Mouse (Mus musculus) heart, postnatal 0 days (tissue): Measurements from ENCODE around the gene Tmem184b. TPM values are rescaled to one million over a fixed set of nuclear protein-coding genes. Genes with fewer than 3 reads are reported as not detected.

Source experiments
- ATAC-seq: fragments of 200-750 bp; cut with Nextera tagmentation; 2 replicates; pipeline ENCODE4 v1.8.0; 2017; ENCODE audit warnings: low read depth, moderate number of reproducible peaks, moderate library complexity; ENCODE audit not compliant: insufficient read depth
- DNase-seq: peaks from one replicate; pipeline ENCODE4 v3.0.0-alpha.2; 2016; ENCODE audit warnings: low spot score
- H3K27ac ChIP-seq: fragments of 300-500 bp; sonication (generic); 2 replicates; pipeline ENCODE4 v1.5.1; 2014; ENCODE audit warnings: low read depth, mild to moderate bottlenecking
- H3K27me3 ChIP-seq: fragments of 300-500 bp; sonication (generic); 2 replicates; pipeline ENCODE4 v1.6.1; 2014; ENCODE audit warnings: low read length, mixed read lengths; ENCODE audit not compliant: control insufficient read depth, insufficient read depth
- H3K36me3 ChIP-seq: fragments of 300-500 bp; sonication (generic); replicated peaks from 2 replicates; pipeline ENCODE4 v1.6.1; 2014; ENCODE audit warnings: low read length, mixed read lengths; ENCODE audit not compliant: control insufficient read depth, insufficient read depth
- H3K4me1 ChIP-seq: fragments of 300-500 bp; sonication (generic); 2 replicates; pipeline ENCODE4 v1.6.1; 2014; ENCODE audit warnings: antibody characterized with exemption; ENCODE audit not compliant: control insufficient read depth, insufficient read depth
- H3K4me2 ChIP-seq: fragments of 300-500 bp; sonication (generic); 2 replicates; pipeline ENCODE4 v1.6.1; 2014; ENCODE audit warnings: low read depth, mild to moderate bottlenecking, low read length, moderate library complexity
- H3K4me3 ChIP-seq: fragments of 300-500 bp; sonication (generic); 2 replicates; pipeline ENCODE4 v1.5.1; 2014; ENCODE audit warnings: low read depth, low read length
- H3K9ac ChIP-seq: fragments of 300-500 bp; sonication (generic); replicated peaks from 2 replicates; pipeline ENCODE4 v1.6.1; 2014; ENCODE audit warnings: low read depth, low read length, mixed read lengths
- H3K9me3 ChIP-seq: fragments of 300-500 bp; sonication (generic); replicated peaks from 2 replicates; pipeline ENCODE4 v1.6.1; 2016; ENCODE audit warnings: low read length; ENCODE audit not compliant: control insufficient read depth
- CTCF ChIP-seq: IDR thresholded peaks from 2 replicates; pipeline ENCODE4 v1.5.1; 2016; ENCODE audit warnings: antibody characterized with exemption, control low read depth, low read depth
- EP300 ChIP-seq: IDR thresholded peaks from 2 replicates; pipeline ENCODE4 v1.6.1; 2016; ENCODE audit warnings: antibody characterized with exemption, low read depth
- WGBS: fragments of 180-500 bp; shearing (Covaris S2); extraction: QIAGEN DNeasy Blood & Tissue Kit; methylation state at CpG from one replicate; pipeline ENCODE4 v1.1.7; 2014; 5-methylcytosine and 5-hydroxymethylcytosine counted together
- polyA plus RNA-seq: library from polyadenylated mRNA; unstranded; fragments of >200 nt; fragmentation: Nextera tagmentation; extraction: Ambion mirVana; gene quantifications from 2 replicates; pipeline ENCODE4 v1.2.1, GENCODE M21; 2015
- total RNA-seq: library from RNA; depleted of rRNA; stranded (reverse); fragments of >200 nt; gene quantifications from 2 replicates; pipeline ENCODE4 v1.2.3, GENCODE M21; 2014; ENCODE audit warnings: low replicate concordance

Gene Tmem184b
- total and polyA plus RNA-seq, 2 experiments from 2014 or later, result 31.8 to 70.6 TPM

DNA sequence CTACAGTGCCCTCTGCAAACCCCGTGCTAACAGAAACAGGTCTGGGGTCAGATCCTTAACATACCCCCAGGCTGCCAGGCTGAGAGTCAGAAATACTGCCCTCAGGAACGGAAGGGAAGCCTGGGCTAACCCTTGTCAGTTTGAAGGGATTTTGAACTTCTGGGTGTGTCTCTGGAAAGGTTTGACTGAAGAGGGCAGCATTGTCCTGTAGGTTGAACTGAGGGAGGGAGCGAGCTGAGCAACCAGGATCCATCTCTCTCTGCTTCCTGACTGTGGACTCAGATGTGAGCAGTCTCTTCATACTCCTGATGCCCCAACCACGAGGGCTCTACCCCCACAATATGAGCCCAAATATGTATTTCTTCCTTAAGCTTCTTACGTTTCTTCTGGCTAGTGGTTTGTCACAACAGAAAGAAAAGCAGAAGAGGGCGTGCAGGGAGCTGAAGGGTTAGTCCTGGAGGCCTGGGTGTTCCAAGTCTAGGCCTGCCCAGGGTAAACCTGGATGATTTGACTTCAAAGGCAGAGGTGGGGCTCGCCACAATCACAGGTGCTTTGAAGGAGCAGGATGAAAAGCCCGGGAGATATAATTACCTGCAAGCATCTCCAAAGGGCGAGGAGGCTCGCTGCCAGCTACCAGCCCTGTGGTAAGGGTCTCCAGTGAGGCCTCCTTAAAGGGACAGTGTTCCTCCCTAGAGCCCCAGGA is 8.1 kb upstream of the Tmem184b start:
- WGBS, result 79% methylated on average over 10 of the region's 10 CpGs
- H3K9me3 ChIP-seq, result no peaks in the 10 kb centered on the region
- no peak overlapping the region for H3K9ac ChIP-seq
- H3K36me3 ChIP-seq, result no peaks in the 10 kb centered on the region
- no peaks in the 10 kb centered on the region for H3K27me3 ChIP-seq
- ATAC-seq (no peak), DNase-seq (no peak)
- no peak overlapping the region for H3K27ac ChIP-seq
- H3K4me3 ChIP-seq, result no peak overlapping the region
- TF ChIP-seq CTCF, result no peak; the same call in 1 of the 2 replicates
- TF ChIP-seq EP300, result no peak
- peaks cover 5% of the 10 kb centered on the region; the same call in 1 of the 2 replicates for H3K4me1 ChIP-seq
- H3K4me2 ChIP-seq, result no peak overlapping the region

DNA sequence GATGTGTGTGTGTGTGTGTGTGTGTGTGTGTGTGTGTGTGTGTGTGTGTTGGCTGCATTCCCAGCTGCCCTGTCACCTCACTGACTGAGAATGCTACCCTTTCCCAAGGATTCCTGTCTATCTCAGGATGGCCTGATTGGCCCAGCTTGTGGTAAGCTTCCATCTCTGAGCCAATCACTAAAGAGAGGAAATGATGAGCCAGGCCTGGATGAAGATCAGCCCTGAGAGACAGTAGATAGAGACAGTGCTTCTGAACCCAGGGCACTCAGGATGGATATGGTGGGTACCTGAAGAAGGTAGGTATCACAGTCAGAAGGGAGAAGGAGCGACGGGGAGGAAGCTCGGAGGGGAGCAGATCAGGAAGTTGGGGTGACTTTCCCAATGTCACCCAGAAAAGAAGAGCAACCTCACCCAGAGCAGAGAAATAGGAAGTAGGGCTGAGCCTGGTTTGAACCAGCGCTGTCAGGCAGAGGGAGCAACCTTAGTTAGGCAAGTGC is 5.8 kb upstream of the Tmem184b start:
- H3K4me1 ChIP-seq, result peaks cover 5% of the 10 kb centered on the region; the same call in 1 of the 2 replicates
- TF ChIP-seq EP300 (no peak), CTCF (no peak)
- ATAC-seq, result peak; percentile 62
- no peaks in the 10 kb centered on the region for H3K27me3 ChIP-seq
- DNase-seq, result no peak
- no peak overlapping the region for H3K4me3 ChIP-seq
- no peaks in the 10 kb centered on the region for H3K9me3 ChIP-seq
- H3K36me3 ChIP-seq, result no peaks in the 10 kb centered on the region
- H3K4me2 ChIP-seq, result no peak overlapping the region
- no peak overlapping the region for H3K9ac ChIP-seq
- peak overlapping the region; percentile 25; the same call in 1 of the 2 replicates for H3K27ac ChIP-seq
- WGBS, result 89% methylated on average over 4 of the region's 4 CpGs

DNA sequence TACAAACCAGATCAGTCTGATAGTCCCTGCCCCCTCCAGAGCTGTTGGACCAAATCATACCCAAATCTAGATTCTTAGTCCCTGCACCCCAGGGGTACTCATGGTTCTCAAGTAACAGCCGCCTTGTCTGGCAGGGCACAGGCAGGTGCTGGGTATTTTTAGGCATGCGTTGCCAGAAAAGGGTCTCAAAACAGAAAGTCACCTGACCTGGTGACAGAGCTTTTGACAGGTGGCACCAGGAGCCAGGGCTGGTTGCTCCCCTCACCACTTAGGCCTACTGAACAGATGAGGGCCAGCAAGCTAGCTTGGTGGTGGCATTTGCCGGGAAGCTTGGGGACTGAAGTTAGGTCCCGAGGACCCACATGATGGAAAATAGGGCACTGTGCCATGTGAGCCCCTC is 3.2 kb upstream of the Tmem184b start:
- no peak for TF ChIP-seq CTCF
- TF ChIP-seq EP300, result no peak
- H3K36me3 ChIP-seq, result no peaks in the 10 kb centered on the region
- H3K4me1 ChIP-seq, result peaks cover 15% of the 10 kb centered on the region
- no peak for DNase-seq
- no peaks in the 10 kb centered on the region for H3K27me3 ChIP-seq
- no peak for ATAC-seq
- WGBS, result 55% methylated on average over 4 of the region's 4 CpGs
- no peak overlapping the region for H3K4me3 ChIP-seq
- H3K9me3 ChIP-seq, result no peaks in the 10 kb centered on the region
- no peak overlapping the region for H3K9ac ChIP-seq
- H3K4me2 ChIP-seq, result no peak overlapping the region
- H3K27ac ChIP-seq, result no peak overlapping the region

DNA sequence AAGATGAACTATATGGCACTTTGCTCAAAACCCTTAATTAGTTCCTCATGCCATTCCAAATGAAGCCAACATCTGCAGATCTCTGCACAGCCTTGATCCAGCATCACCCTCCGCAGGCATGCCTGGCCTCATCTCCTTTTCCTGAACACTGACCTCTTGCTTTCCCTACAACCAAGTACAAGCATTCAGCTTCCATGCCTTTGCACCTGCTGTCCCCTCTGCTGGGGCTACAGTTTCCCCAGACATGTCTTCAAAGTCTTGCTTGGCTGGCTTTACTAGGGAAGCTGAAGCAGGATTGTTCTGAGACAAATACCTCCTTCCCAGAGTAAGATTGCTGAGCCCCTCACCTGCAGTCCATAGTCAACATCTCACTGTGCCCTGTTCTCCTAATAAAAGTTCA is 908 bp upstream of the Tmem184b start:
- Histone ChIP-seq H3K4me1 (peaks cover 37% of the 10 kb centered on the region), H3K9ac (no peak overlapping the region), H3K27ac (no peak overlapping the region), H3K4me3 (no peak overlapping the region), H3K27me3 (no peaks in the 10 kb centered on the region), H3K36me3 (no peaks in the 10 kb centered on the region), H3K9me3 (no peaks in the 10 kb centered on the region), H3K4me2 (no peak overlapping the region)
- ATAC-seq, result no peak
- no peak for TF ChIP-seq EP300
- WGBS, result 54% methylated on average over 1 of the region's 1 CpGs
- DNase-seq, result no peak

DNA sequence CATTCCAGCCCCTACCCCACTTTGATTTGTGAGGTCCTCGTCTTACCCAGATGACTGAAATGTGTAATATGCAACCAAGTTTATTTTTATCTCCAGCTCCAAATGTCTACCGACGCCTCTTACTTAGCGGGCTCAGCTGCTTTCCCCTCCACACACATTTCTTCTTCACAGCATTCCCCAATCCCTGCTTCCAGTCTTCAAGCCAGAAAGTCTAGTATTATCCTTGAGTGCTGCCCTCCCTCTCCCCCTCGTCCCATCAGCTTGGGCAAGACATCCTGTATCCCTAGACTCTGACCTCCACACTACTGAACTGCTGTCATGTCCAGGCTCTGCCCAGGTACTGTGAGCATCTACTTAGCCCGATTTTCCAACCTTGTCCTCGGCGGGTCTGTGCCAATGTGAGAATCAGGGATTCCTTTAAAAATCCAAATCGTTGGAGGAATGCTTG is 418 bp upstream of the Tmem184b start:
- H3K27me3 ChIP-seq, result no peaks in the 10 kb centered on the region
- ATAC-seq (no peak), DNase-seq (no peak)
- H3K9me3 ChIP-seq, result no peaks in the 10 kb centered on the region
- H3K4me3 ChIP-seq, result peak overlapping the region; percentile 95
- no peaks in the 10 kb centered on the region for H3K36me3 ChIP-seq
- no peak for TF ChIP-seq EP300
- TF ChIP-seq CTCF, result no peak
- peaks cover 39% of the 10 kb centered on the region for H3K4me1 ChIP-seq
- peak overlapping the region; percentile 94 for H3K4me2 ChIP-seq
- WGBS, result 20% methylated on average over 9 of the region's 9 CpGs
- peak overlapping the region; percentile 86 for H3K9ac ChIP-seq
- H3K27ac ChIP-seq, result peak overlapping the region; percentile 83
